In genomic region chr19:26244067-26244466, GRCm38 (mm10) we compare ENCODE assay signal across 20 mouse cellular contexts.
"Had no signal": no experiment of that assay in that cellular context is flagged by ENCODE, and none has a peak within 500 bp of the region (broad histone marks: within the 10 kb centered on the region; RNA-seq: fewer than 3 reads in every experiment).

No protein-coding gene starts in this region.

- H3K4me3 ChIP-seq: limb, embryonic 15.5 days; midbrain, embryonic 10.5 days; midbrain, embryonic 13.5 days; neural tube, embryonic 12.5 days; stomach, embryonic 15.5 days had no signal

- ATAC-seq: liver, postnatal 0 days; lung, postnatal 0 days; midbrain, embryonic 13.5 days had no signal

- H3K36me3 ChIP-seq: limb, embryonic 15.5 days; midbrain, embryonic 10.5 days; midbrain, embryonic 13.5 days; neural tube, embryonic 12.5 days; stomach, embryonic 15.5 days had no signal

- H3K4me2 ChIP-seq: limb, embryonic 15.5 days; liver, embryonic 11.5 days; lung, embryonic 14.5 days; midbrain, embryonic 13.5 days; neural tube, embryonic 12.5 days; stomach, embryonic 15.5 days had no signal

- DNase-seq: kidney, adult 18-20 months; kidney, adult 9 months; kidney, postnatal 14 days; kidney, postnatal 4 days; left cerebral cortex, postnatal 4 days; liver, postnatal 0 days; lung, embryonic 14.5 days; right cerebral cortex, adult 18-20 months; right cerebral cortex, postnatal 14 days; right cerebral cortex, postnatal 4 days; thymus, postnatal 25 days had no signal

- H3K9ac ChIP-seq: limb, embryonic 15.5 days; liver, embryonic 14.5 days; liver, postnatal 0 days; lung, embryonic 14.5 days; midbrain, embryonic 13.5 days; neural tube, embryonic 12.5 days; stomach, embryonic 15.5 days had no signal

- H3K27ac ChIP-seq: limb, embryonic 15.5 days; liver, embryonic 14.5 days; macrophage; midbrain, embryonic 10.5 days; midbrain, embryonic 13.5 days; neural tube, embryonic 12.5 days; stomach, embryonic 15.5 days had no signal

- H3K9me3 ChIP-seq: limb, embryonic 15.5 days; midbrain, embryonic 10.5 days; midbrain, embryonic 13.5 days; neural tube, embryonic 12.5 days; stomach, embryonic 15.5 days had no signal

- H3K4me1 ChIP-seq: limb, embryonic 15.5 days; midbrain, embryonic 10.5 days; midbrain, embryonic 13.5 days; neural tube, embryonic 12.5 days; stomach, embryonic 15.5 days had no signal

- H3K27me3 ChIP-seq: limb, embryonic 15.5 days; midbrain, embryonic 13.5 days; neural tube, embryonic 12.5 days; stomach, embryonic 15.5 days had no signal
